ENCODE assay signal across 22 mouse cellular contexts in the genomic region with DNA sequence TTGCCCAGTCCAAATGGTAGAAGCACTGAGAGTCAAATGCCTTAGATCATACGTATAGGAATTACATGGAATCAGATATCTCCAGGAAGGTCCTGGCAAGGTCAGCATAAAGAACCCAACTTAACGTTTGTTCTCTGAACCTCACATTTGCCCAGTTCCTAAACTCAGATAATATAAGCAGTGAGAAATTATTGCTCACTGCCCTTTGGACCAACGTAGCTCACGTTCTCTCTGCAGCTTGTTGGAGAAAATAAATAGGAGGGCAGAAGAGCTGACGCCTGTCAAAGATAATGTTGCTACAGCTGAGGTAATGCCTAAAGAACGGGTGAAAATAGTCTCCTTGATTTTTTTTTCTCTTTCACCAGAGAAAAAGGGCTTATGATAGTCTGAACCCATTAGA.
A peak's percentile ranks its signal among the peaks of the same experiment; 100 is the strongest.
DNase-seq lines count a peak whose midpoint lies in the region; ATAC-seq and TF ChIP-seq lines count a peak whose summit lies in the region.
"Had no signal": no experiment of that assay in that cellular context is flagged by ENCODE, and none has a peak within 500 bp of the region (broad histone marks: within the 10 kb centered on the region; RNA-seq: fewer than 3 reads in every experiment).

No protein-coding gene starts in this region.

- H3K4me1 ChIP-seq in intestine, embryonic 15.5 days (replicated peaks) = no peaks in the 10 kb centered on the region
- no peaks in the 10 kb centered on the region for H3K4me1 ChIP-seq in intestine, postnatal 0 days (replicated peaks; ENCODE audit: control insufficient read depth, insufficient read depth, low read length)
- H3K4me1 ChIP-seq in lung, embryonic 14.5 days (ENCODE audit: insufficient read depth) = no peaks in the 10 kb centered on the region
- no peaks in the 10 kb centered on the region for H3K4me1 ChIP-seq in lung, embryonic 16.5 days (replicated peaks; ENCODE audit: control insufficient read depth, insufficient read depth, low read length)
- H3K4me1 ChIP-seq: embryonic facial prominence, embryonic 15.5 days had no signal

- H3K4me3 ChIP-seq in intestine, embryonic 15.5 days (replicated peaks) = no peak overlapping the region
- H3K4me3 ChIP-seq in intestine, postnatal 0 days (ENCODE audit: low read depth, low read length) = no peak overlapping the region
- no peak overlapping the region for H3K4me3 ChIP-seq in lung, embryonic 14.5 days (ENCODE audit: low read depth, low read length)
- no peak overlapping the region for H3K4me3 ChIP-seq in lung, embryonic 16.5 days (ENCODE audit: low read length)
- H3K4me3 ChIP-seq: embryonic facial prominence, embryonic 13.5 days; embryonic facial prominence, embryonic 15.5 days; erythroblast, embryonic 14.5 days; forebrain, embryonic 15.5 days had no signal

- H3K27ac ChIP-seq in intestine, embryonic 15.5 days = no peak overlapping the region
- H3K27ac ChIP-seq in intestine, postnatal 0 days (ENCODE audit: low read depth, low read length) = no peak overlapping the region
- H3K27ac ChIP-seq in lung, embryonic 14.5 days (ENCODE audit: low read depth) = peak overlapping the region; percentile 12; the same call in 1 of the 2 replicates
- H3K27ac ChIP-seq in lung, embryonic 16.5 days (ENCODE audit: low read length) = peak overlapping the region; percentile 49; the same call in 1 of the 2 replicates
- H3K27ac ChIP-seq: embryonic facial prominence, embryonic 13.5 days; embryonic facial prominence, embryonic 15.5 days; forebrain, embryonic 15.5 days had no signal

- no peak for DNase-seq in lung, embryonic 14.5 days
- DNase-seq in lung, postnatal 14 days = no peak
- no peak for DNase-seq in lung, postnatal 25 days (ENCODE audit: low spot score)
- DNase-seq: adrenal gland, adult 2 months; adrenal gland, postnatal 10 days; adrenal gland, postnatal 25 days; cerebellum, adult 11 months; cerebellum, adult 18-20 months; cerebellum, adult 8-10 months; cerebellum, adult 9-11 months; cerebellum, postnatal 14 days; cerebellum, postnatal 36 days; embryo, embryonic 11 days had no signal

- H3K4me2 ChIP-seq in intestine, embryonic 15.5 days (replicated peaks) = no peak overlapping the region
- H3K4me2 ChIP-seq in intestine, postnatal 0 days (replicated peaks; ENCODE audit: low read depth) = no peak overlapping the region
- H3K4me2 ChIP-seq in lung, embryonic 14.5 days = no peak overlapping the region
- no peak overlapping the region for H3K4me2 ChIP-seq in lung, embryonic 16.5 days (ENCODE audit: low read depth, low read length)
- H3K4me2 ChIP-seq: embryonic facial prominence, embryonic 13.5 days; embryonic facial prominence, embryonic 15.5 days; forebrain, embryonic 15.5 days had no signal

- no peak overlapping the region for H3K9ac ChIP-seq in intestine, embryonic 15.5 days
- no peak overlapping the region for H3K9ac ChIP-seq in intestine, postnatal 0 days (ENCODE audit: low read depth, low read length)
- no peak overlapping the region for H3K9ac ChIP-seq in lung, embryonic 14.5 days
- no peak overlapping the region for H3K9ac ChIP-seq in lung, embryonic 16.5 days (ENCODE audit: low read length)
- H3K9ac ChIP-seq: embryonic facial prominence, embryonic 13.5 days; embryonic facial prominence, embryonic 15.5 days; forebrain, embryonic 15.5 days; forebrain, postnatal 0 days had no signal

- peak; percentile 70 for ATAC-seq in intestine, embryonic 15.5 days
- no peak for ATAC-seq in intestine, postnatal 0 days
- ATAC-seq in lung, embryonic 14.5 days (ENCODE audit: insufficient read depth) = no peak
- ATAC-seq in lung, embryonic 16.5 days (ENCODE audit: low read depth) = no peak
- ATAC-seq in erythroid progenitor cell, adult 5-6 weeks (replicated peaks; ENCODE audit: low FRiP score, poor library complexity, severe bottlenecking) = no peak

- no peaks in the 10 kb centered on the region for H3K36me3 ChIP-seq in intestine, embryonic 15.5 days
- H3K36me3 ChIP-seq in intestine, postnatal 0 days (ENCODE audit: control insufficient read depth, insufficient read depth) = no peaks in the 10 kb centered on the region
- H3K36me3 ChIP-seq in lung, embryonic 14.5 days (ENCODE audit: insufficient read depth) = no peaks in the 10 kb centered on the region
- no peaks in the 10 kb centered on the region for H3K36me3 ChIP-seq in lung, embryonic 16.5 days (ENCODE audit: control insufficient read depth, insufficient read depth, low read length)
- H3K36me3 ChIP-seq: embryonic facial prominence, embryonic 13.5 days; embryonic facial prominence, embryonic 15.5 days; forebrain, embryonic 15.5 days had no signal

- no peaks in the 10 kb centered on the region for H3K9me3 ChIP-seq in intestine, embryonic 15.5 days
- no peaks in the 10 kb centered on the region for H3K9me3 ChIP-seq in intestine, postnatal 0 days (ENCODE audit: control insufficient read depth)
- no peaks in the 10 kb centered on the region for H3K9me3 ChIP-seq in lung, embryonic 14.5 days (ENCODE audit: low read depth, low read length)
- peaks cover 5% of the 10 kb centered on the region; the same call in 1 of the 2 replicates for H3K9me3 ChIP-seq in lung, embryonic 16.5 days (ENCODE audit: control insufficient read depth, low read length)
- H3K9me3 ChIP-seq: embryonic facial prominence, embryonic 15.5 days; forebrain, embryonic 15.5 days had no signal

- no peaks in the 10 kb centered on the region for H3K27me3 ChIP-seq in intestine, embryonic 15.5 days (replicated peaks)
- H3K27me3 ChIP-seq in intestine, postnatal 0 days (replicated peaks; ENCODE audit: control insufficient read depth, insufficient read depth, low read length) = no peaks in the 10 kb centered on the region
- H3K27me3 ChIP-seq in lung, embryonic 14.5 days (ENCODE audit: insufficient read depth, low read length) = no peaks in the 10 kb centered on the region
- no peaks in the 10 kb centered on the region for H3K27me3 ChIP-seq in lung, embryonic 16.5 days (ENCODE audit: control insufficient read depth, insufficient read depth, low read depth, low read length)
- H3K27me3 ChIP-seq: embryonic facial prominence, embryonic 13.5 days; embryonic facial prominence, embryonic 15.5 days; forebrain, embryonic 15.5 days had no signal

- WGBS in intestine, embryonic 15.5 days = 29% methylated on average over 6 of the region's 6 CpGs
- 17% methylated on average over 6 of the region's 6 CpGs for WGBS in intestine, postnatal 0 days
- 29% methylated on average over 6 of the region's 6 CpGs for WGBS in lung, embryonic 14.5 days
- WGBS in lung, embryonic 16.5 days = 25% methylated on average over 6 of the region's 6 CpGs

- no peak for TF ChIP-seq CTCF in intestine, postnatal 0 days (IDR thresholded peaks at IDR 0.05; ENCODE audit: low read depth)
- no peak for TF ChIP-seq CTCF in lung, embryonic 14.5 days (IDR thresholded peaks at IDR 0.05; ENCODE audit: low read depth)

Comparison
In these comparisons a context has a peak if more than half of its experiments do, and no peak if none do; other contexts are left out.
1. H3K27ac ChIP-seq: peak in lung, embryonic 14.5 days (single experiment) and lung, embryonic 16.5 days (single experiment); none in intestine, embryonic 15.5 days (single experiment) and intestine, postnatal 0 days (single experiment).